Mouse (Mus musculus): ENCODE data around the gene Emc10. TPM values are rescaled to one million over a fixed set of nuclear protein-coding genes. Genes with fewer than 3 reads are reported as not detected.
A peak's percentile ranks its signal among the peaks of the same experiment; 100 is the strongest.

Emc10 gene
- polyA plus RNA-seq, 1 experiment from 2014 or later = 69.9 TPM

DNA sequence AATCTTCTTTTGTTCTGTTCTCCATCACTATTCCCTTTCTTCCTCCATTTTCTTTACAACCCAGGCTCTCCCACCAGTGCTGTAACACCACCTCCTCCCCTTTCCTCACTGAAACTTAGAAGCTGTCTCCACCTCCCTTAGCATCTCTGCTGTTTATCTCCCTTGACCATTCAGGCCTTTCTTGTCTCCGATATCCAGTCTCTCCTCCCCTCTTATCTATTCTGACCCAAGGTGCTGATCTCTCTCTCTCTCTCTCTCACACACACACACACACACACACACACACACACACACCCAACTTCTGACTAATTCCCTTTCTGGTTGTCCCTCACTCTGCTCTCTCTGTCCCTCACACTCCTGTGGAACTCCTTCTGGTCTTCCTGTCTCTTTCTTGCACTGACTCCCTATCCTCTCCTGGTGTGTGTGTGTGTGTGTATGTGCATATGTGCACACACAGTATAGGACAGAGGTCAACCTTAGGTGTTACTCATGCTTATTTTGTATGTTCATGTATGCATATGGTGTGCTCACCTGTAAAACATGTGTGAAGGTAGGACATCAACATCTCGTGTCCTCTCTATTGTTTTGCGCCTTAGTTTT, 13.4 kb downstream of the Emc10 start:
- Histone ChIP-seq H3K27me3 (ENCODE audit: control insufficient read depth, insufficient read depth, low read length) (no peaks in the 10 kb centered on the region; the same call in 1 of the 2 replicates), H3K9me3 (replicated peaks; ENCODE audit: control insufficient read depth, low read length) (no peaks in the 10 kb centered on the region), H3K36me3 (ENCODE audit: control insufficient read depth, insufficient read depth, low read length) (no peaks in the 10 kb centered on the region), H3K4me1 (ENCODE audit: control insufficient read depth, insufficient read depth, low read length) (no peaks in the 10 kb centered on the region), H3K4me3 (replicated peaks; ENCODE audit: low read length) (no peak overlapping the region), H3K9ac (ENCODE audit: low read length) (no peak overlapping the region), H3K27ac (ENCODE audit: low read length) (no peak overlapping the region), H3K4me2 (ENCODE audit: low read depth, low read length) (no peak overlapping the region)
- WGBS = 59% methylated on average over 3 of the region's 3 CpGs
- peak; percentile 42; the same call in 1 of the 2 replicates for ATAC-seq (ENCODE audit: insufficient read depth, low FRiP score)

DNA sequence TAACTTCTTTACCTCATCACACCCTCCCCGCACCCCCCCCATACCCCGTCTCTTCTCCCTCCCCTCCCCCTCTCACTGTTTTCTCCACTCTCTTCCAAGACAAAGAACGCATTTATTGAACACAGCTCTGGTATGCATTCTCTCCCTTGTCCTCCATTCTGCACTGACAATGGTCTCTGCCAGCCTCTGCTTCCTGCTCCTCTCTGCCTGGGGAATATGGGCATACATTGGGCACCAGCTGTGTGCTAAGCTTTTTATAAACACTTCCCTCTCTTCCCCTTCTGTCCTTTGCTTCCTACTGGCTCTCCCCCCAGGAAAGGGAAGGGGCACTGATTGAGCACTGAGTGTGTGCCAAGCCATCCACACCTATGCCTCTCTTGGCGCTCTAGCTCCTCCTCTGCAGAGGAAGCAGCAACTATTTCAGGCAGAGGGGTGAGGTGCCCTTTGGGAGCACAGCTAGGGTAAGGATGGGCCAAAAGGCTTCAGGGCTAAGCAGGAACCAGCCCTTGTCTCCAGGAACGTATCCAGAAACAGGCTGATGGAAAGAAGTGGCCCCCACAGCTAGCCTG, 21.2 kb downstream of the Emc10 start:
- H3K27me3 ChIP-seq (ENCODE audit: control insufficient read depth, insufficient read depth, low read length) = peaks cover 4% of the 10 kb centered on the region; the same call in 1 of the 2 replicates
- H3K27ac ChIP-seq (ENCODE audit: low read length) = no peak overlapping the region
- WGBS = 23% methylated on average over 5 of the region's 5 CpGs
- peaks cover 3% of the 10 kb centered on the region; the same call in 1 of the 2 replicates for H3K4me1 ChIP-seq (ENCODE audit: control insufficient read depth, insufficient read depth, low read length)
- H3K36me3 ChIP-seq (ENCODE audit: control insufficient read depth, insufficient read depth, low read length) = no peaks in the 10 kb centered on the region
- no peak overlapping the region for H3K4me3 ChIP-seq (replicated peaks; ENCODE audit: low read length)
- no peaks in the 10 kb centered on the region for H3K9me3 ChIP-seq (replicated peaks; ENCODE audit: control insufficient read depth, low read length)
- no peak overlapping the region for H3K9ac ChIP-seq (ENCODE audit: low read length)
- H3K4me2 ChIP-seq (ENCODE audit: low read depth, low read length) = no peak overlapping the region
- no peak for ATAC-seq (ENCODE audit: insufficient read depth, low FRiP score)

DNA sequence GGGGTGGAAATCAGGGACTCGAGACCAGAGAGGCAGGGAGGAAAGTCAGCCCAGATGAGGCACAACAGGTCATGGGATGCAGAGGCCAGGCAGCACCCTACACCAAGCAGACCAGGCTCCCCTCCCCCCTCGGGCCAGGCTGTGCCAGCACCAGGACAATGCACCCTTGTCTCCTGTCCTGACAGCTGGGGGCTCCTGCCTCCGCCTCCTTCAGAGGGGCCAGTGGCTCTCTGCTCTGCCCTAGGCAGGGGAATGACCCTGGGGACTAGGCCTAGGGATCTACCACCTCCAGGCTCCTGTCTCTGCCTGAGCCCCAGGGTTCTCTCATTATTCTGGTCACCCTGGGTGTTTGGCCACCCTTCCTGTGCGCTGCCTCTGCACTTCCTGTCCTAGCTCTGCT, 21.9 kb downstream of the Emc10 start:
- H3K27me3 ChIP-seq (ENCODE audit: control insufficient read depth, insufficient read depth, low read length) = peaks cover 4% of the 10 kb centered on the region; the same call in 1 of the 2 replicates
- no peak overlapping the region for H3K4me3 ChIP-seq (replicated peaks; ENCODE audit: low read length)
- H3K27ac ChIP-seq (ENCODE audit: low read length) = no peak overlapping the region
- no peak overlapping the region for H3K9ac ChIP-seq (ENCODE audit: low read length)
- peaks cover 3% of the 10 kb centered on the region; the same call in 1 of the 2 replicates for H3K4me1 ChIP-seq (ENCODE audit: control insufficient read depth, insufficient read depth, low read length)
- no peaks in the 10 kb centered on the region for H3K36me3 ChIP-seq (ENCODE audit: control insufficient read depth, insufficient read depth, low read length)
- 26% methylated on average over 4 of the region's 4 CpGs for WGBS
- no peak overlapping the region for H3K4me2 ChIP-seq (ENCODE audit: low read depth, low read length)
- H3K9me3 ChIP-seq (replicated peaks; ENCODE audit: control insufficient read depth, low read length) = no peaks in the 10 kb centered on the region
- ATAC-seq (ENCODE audit: insufficient read depth, low FRiP score) = peak; percentile 63

DNA sequence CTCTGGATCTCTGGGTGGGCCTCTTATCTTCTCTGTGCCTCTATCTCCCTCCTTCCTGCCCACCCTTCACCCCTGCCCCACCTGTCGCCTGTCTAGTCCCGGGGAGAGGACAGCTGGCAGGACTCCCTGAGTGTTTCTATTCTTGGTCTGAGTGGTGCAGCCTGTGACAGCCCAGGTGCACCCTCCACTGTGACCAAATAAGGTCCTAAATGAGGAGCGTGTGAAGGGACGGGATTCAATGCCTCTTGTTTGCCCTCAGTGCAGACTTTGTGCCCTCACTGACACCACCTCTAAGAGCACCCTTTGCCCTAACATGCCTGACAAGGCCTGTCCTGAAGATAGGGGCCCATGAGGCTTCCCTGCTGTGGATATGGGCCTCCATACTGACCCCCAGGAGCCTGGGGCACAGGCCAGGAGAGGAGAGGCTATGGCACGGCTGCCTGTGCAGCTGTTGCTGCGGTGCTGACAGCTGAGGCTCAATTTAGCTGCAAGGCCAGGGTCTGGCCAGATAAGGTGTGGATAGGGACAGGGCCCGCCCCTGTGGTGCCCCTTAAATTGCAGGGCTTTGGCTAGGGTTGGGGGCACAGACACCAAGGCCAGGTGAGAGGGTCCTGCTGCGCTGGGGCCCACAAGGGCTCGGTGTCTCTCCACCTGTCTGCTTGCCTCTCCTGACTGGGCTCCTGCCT, 23.2 kb downstream of the Emc10 start:
- peak overlapping the region; percentile 35; the same call in 1 of the 2 replicates for H3K9ac ChIP-seq (ENCODE audit: low read length)
- H3K36me3 ChIP-seq (ENCODE audit: control insufficient read depth, insufficient read depth, low read length) = no peaks in the 10 kb centered on the region
- H3K4me1 ChIP-seq (ENCODE audit: control insufficient read depth, insufficient read depth, low read length) = peaks cover 10% of the 10 kb centered on the region
- H3K4me3 ChIP-seq (replicated peaks; ENCODE audit: low read length) = no peak overlapping the region
- 0 out of 2 replicates have a peak overlapping the region, but pooled peaks have one; percentile 42 for H3K27ac ChIP-seq (ENCODE audit: low read length)
- 38% methylated on average over 9 of the region's 9 CpGs for WGBS
- no peak for ATAC-seq (ENCODE audit: insufficient read depth, low FRiP score)
- peaks cover 4% of the 10 kb centered on the region; the same call in 1 of the 2 replicates for H3K27me3 ChIP-seq (ENCODE audit: control insufficient read depth, insufficient read depth, low read length)
- no peak overlapping the region for H3K4me2 ChIP-seq (ENCODE audit: low read depth, low read length)
- no peaks in the 10 kb centered on the region for H3K9me3 ChIP-seq (replicated peaks; ENCODE audit: control insufficient read depth, low read length)

DNA sequence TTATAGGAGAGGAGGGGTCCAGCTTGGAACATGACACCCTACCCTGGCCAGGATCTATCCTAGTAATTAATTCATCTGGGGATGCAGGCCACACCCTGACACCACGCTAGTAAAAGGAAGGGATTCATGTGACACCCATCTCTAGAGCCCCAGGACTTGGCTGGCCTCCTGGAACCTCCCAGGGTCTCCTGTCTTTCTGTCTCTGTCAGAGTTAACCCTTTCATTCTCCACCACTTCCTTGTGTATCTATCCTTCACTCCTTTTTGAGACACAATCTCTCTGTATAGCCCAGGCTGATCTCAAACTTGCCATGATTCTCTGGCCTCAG, 23.8 kb downstream of the Emc10 start:
- Histone ChIP-seq H3K27me3 (ENCODE audit: control insufficient read depth, insufficient read depth, low read length) (peaks cover 4% of the 10 kb centered on the region; the same call in 1 of the 2 replicates), H3K9ac (ENCODE audit: low read length) (no peak overlapping the region), H3K4me3 (replicated peaks; ENCODE audit: low read length) (no peak overlapping the region), H3K4me2 (ENCODE audit: low read depth, low read length) (no peak overlapping the region), H3K4me1 (ENCODE audit: control insufficient read depth, insufficient read depth, low read length) (peaks cover 10% of the 10 kb centered on the region), H3K36me3 (ENCODE audit: control insufficient read depth, insufficient read depth, low read length) (no peaks in the 10 kb centered on the region), H3K27ac (ENCODE audit: low read length) (no peak overlapping the region), H3K9me3 (replicated peaks; ENCODE audit: control insufficient read depth, low read length) (no peaks in the 10 kb centered on the region)
- WGBS = 31% methylated on average over 1 of the region's 1 CpGs
- ATAC-seq (ENCODE audit: insufficient read depth, low FRiP score) = no peak

DNA sequence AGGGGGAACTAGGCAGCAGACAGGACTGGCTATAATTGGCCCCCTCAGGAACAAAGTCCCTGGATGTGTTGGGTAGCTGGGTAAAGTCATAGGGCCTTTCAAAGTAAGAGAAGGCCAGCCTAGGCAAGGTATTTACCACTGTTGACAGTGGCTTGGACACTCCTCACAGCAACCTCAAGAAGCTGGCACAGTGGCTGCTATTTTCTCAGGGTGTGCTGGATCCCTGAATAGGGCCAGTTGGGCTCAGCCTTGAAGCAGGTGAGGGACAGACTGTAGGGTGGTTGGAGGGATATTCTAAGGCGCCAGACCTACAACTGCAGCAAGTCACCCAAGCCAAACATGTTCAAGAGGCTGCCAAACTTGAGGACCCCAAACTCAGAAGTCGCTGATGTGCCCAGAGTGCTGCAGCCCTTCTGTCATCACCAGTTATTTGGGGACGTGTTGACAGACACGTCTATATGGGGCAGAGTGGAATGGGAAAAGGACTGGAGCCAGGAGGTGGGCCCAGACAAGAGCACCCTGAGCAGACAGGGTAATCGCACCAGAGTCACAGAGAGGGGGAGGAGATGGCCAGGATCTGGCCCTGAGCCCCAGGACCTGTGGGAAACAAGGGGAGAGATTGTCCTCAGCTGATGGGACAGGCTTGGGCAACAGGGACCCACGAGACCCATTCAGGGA, 24.3 kb downstream of the Emc10 start:
- Histone ChIP-seq H3K4me1 (ENCODE audit: control insufficient read depth, insufficient read depth, low read length) (peaks cover 10% of the 10 kb centered on the region), H3K9me3 (replicated peaks; ENCODE audit: control insufficient read depth, low read length) (no peaks in the 10 kb centered on the region), H3K4me2 (ENCODE audit: low read depth, low read length) (no peak overlapping the region), H3K27ac (ENCODE audit: low read length) (no peak overlapping the region), H3K4me3 (replicated peaks; ENCODE audit: low read length) (no peak overlapping the region), H3K27me3 (ENCODE audit: control insufficient read depth, insufficient read depth, low read length) (peaks cover 4% of the 10 kb centered on the region; the same call in 1 of the 2 replicates), H3K9ac (ENCODE audit: low read length) (no peak overlapping the region), H3K36me3 (ENCODE audit: control insufficient read depth, insufficient read depth, low read length) (no peaks in the 10 kb centered on the region)
- WGBS = 38% methylated on average over 6 of the region's 6 CpGs
- ATAC-seq (ENCODE audit: insufficient read depth, low FRiP score) = no peak

DNA sequence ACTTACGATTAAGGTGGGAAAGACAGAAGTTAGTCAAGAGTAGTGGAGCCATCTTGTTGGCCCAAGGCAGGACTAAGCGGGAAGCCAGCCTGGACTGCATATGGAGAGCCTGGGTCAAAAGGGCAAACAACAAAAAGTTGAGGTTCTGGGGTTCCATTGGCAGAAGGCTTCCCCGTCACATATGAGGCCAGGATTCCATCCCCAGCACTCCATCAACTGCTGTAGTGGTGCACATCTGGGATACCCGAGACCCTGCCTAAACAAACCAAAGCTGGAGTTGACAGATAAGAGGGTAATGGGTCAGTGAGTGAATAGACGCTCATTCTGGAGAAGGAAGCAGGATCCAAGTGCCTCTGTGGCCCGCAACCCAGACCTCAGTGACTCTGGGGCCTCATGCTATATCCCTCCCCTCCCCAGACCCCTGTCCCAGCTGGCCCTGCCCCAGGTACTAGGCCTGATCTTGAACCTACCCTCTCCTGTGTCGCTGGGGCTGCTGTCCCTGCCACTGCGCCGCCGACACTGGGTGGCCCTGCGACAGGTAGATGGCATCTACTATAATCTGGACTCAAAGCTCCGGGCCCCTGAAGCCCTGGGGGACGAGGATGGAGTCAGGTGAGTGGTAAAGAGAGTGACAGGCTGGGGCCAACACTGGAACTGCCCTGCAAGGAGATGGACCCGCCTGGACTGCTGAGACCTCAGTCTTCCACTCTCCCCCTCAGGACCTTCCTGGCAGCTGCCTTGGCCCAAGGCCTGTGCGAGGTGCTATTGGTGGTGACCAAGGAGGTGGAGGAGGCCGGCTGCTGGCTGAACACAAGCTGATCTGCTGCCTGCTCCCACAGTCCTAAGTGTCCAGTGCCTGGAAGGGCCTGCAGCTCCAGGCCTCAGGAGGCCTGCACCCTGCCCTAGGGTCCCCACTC, 25.4 kb downstream of the Emc10 start:
- ATAC-seq (ENCODE audit: insufficient read depth, low FRiP score) = no peak
- H3K36me3 ChIP-seq (ENCODE audit: control insufficient read depth, insufficient read depth, low read length) = no peaks in the 10 kb centered on the region
- H3K27ac ChIP-seq (ENCODE audit: low read length) = no peak overlapping the region
- 77% methylated on average over 16 of the region's 16 CpGs for WGBS
- no peak overlapping the region for H3K4me3 ChIP-seq (replicated peaks; ENCODE audit: low read length)
- H3K4me1 ChIP-seq (ENCODE audit: control insufficient read depth, insufficient read depth, low read length) = peaks cover 10% of the 10 kb centered on the region
- H3K27me3 ChIP-seq (ENCODE audit: control insufficient read depth, insufficient read depth, low read length) = peaks cover 4% of the 10 kb centered on the region; the same call in 1 of the 2 replicates
- H3K9ac ChIP-seq (ENCODE audit: low read length) = no peak overlapping the region
- H3K4me2 ChIP-seq (ENCODE audit: low read depth, low read length) = no peak overlapping the region
- H3K9me3 ChIP-seq (replicated peaks; ENCODE audit: control insufficient read depth, low read length) = no peaks in the 10 kb centered on the region

All from stomach, embryonic 16.5 days (tissue).